Mouse (Mus musculus): Measurements from ENCODE around the gene Mylk4. TPM values are rescaled to one million over a fixed set of nuclear protein-coding genes. Genes with fewer than 3 reads are reported as not detected.

Mylk4 gene
- polyA plus RNA-seq (2012): 0.01 TPM in 1 of 2 replicates, not detected in the other

DNA sequence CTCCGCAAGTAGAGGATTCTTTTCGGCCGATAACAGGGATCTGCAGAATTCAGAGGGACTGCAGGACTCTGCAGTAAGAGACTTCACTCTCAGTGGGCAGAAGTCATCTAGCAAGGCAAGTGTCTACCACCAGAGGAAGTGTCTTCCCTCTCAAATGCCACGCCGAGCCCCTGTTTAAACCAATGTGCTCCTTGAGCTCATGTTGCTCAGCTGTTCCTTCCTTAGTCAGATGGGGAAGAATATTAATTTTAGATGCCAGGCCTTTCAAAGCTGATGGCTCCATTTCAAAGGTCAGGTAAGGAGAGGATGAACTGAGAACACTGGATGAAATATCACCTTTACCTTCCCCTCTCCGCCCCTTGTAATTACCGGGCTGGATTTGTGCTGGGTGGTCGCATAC, at the start of gene Mylk4:
TSS of gene Mylk4 (minus strand) at position 139 of the 400 bp plus-strand sequence.

DNA sequence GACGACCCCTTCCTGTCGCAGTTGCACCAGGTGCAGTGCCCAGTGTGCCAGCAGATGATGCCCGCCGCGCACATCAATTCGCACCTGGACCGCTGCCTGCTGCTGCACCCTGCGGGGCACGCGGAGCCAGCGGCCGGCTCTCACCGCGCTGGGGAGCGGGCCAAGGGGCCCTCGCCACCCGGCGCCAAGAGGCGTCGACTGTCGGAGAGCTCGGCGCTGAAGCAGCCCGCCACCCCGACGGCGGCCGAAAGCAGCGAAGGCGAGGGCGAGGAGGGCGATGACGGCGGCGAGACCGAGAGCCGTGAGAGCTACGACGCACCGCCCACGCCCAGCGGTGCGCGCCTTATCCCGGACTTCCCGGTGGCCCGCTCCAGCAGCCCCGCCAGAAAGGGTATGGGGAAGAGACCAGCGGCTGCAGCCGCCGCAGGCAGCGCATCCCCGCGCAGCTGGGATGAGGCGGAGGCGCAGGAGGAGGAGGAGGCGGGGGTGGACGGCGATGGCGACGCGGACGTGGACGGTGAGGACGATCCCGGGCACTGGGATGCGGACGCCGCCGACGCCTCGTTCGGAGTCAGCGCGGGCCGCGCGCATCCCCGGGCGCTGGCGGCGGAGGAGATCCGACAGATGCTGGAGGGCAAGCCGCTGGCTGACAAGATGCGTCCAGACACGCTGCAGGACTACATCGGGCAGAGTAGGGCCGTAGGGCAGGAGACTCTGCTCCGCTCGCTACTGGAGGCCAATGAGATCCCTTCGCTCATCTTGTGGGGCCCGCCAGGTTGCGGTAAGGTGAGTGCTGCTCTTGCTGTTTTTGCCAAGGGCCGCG, 18.7 kb upstream of the Mylk4 start, which contains the start of gene D930007J09Rik:
TSS of gene D930007J09Rik (minus strand) at position 591 of the 823 bp plus-strand sequence.

DNA sequence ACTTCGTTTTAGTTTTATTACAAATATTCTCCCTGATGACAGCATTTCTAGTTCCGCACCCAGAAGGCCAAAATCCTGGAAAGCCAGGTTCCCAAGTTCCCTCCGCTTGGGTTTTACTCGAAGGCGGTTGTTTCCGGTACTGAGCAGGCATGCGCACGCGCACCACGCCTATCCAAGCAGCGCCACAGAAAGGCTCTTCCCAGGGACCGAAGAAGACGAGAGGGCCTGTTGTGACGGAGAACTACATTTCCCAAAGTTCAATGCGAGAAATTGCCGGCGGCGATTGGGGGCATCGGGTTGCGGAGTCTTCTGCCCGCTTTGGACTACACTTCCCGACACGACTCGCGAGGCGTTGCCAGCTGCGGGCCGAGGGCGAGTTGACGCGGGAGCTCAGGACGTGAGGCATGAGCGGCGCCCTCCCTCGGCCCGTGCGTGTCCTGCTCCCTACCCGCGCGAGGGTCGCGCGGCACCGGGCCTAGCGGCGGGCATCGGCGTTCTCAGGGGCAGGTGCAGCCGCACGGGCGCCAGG, 18.0 kb upstream of the Mylk4 start, which contains the start of gene Wrnip1:
TSS of gene Wrnip1 (plus strand) at position 346 of the 529 bp plus-strand sequence.

Other genes with a start within 250 kb of the Mylk4 start
- gene Wrnip1, start 18.1 kb upstream of the Mylk4 start, polyA plus RNA-seq (2012): 24.2 and 32.3 TPM in 2 replicates
- gene D930007J09Rik, start 18.9 kb upstream of the Mylk4 start, polyA plus RNA-seq (2012): not detected in 2 replicates
- 10.3 and 13.3 TPM in 2 replicates for gene Serpinb1a, start 67.2 kb upstream of the Mylk4 start, polyA plus RNA-seq (2012)
- not detected in 2 replicates for gene Serpinb1c, start 114.3 kb upstream of the Mylk4 start, polyA plus RNA-seq (2012)
- gene Serpinb6b, start 181.3 kb upstream of the Mylk4 start, polyA plus RNA-seq (2012): 0.23 and 0.61 TPM in 2 replicates
- 0.22 and 0.29 TPM in 2 replicates for gene Serpinb9, start 219.3 kb upstream of the Mylk4 start, polyA plus RNA-seq (2012)
- not detected in 2 replicates for gene Serpinb9b, start 243.5 kb upstream of the Mylk4 start, polyA plus RNA-seq (2012)

Data from megakaryocyte-erythroid progenitor cell, adult 5 weeks (primary cell).